Mouse (Mus musculus) hindbrain, embryonic 14.5 days (tissue): ENCODE results near the gene Kif1a. TPM values are rescaled to one million over a fixed set of nuclear protein-coding genes. Genes with fewer than 3 reads are reported as not detected.

ENCODE experiments used
- ATAC-seq: fragments of 200-750 bp; cut with Nextera tagmentation; 2 replicates; pipeline ENCODE4 v1.8.0; 2017; ENCODE audit warnings: moderate number of reproducible peaks, mild to moderate bottlenecking, moderate TSS enrichment, moderate library complexity; ENCODE audit not compliant: low FRiP score
- DNase-seq: peaks from one replicate; pipeline ENCODE4 v3.0.0-alpha.2; 2015; ENCODE audit warnings: low spot score
- H3K27ac ChIP-seq: fragments of 300-500 bp; sonication (generic); 2 replicates; pipeline ENCODE4 v1.5.1; 2014; ENCODE audit warnings: mild to moderate bottlenecking, moderate library complexity
- H3K27me3 ChIP-seq: fragments of 300-500 bp; sonication (generic); 2 replicates; pipeline ENCODE4 v1.6.1; 2014; ENCODE audit warnings: mild to moderate bottlenecking, low read length, mixed read lengths; ENCODE audit not compliant: control insufficient read depth, insufficient read depth
- H3K36me3 ChIP-seq: fragments of 300-500 bp; sonication (generic); replicated peaks from 2 replicates; pipeline ENCODE4 v1.6.1; 2014; ENCODE audit not compliant: control insufficient read depth, insufficient read depth
- H3K4me1 ChIP-seq: fragments of 300-500 bp; sonication (generic); replicated peaks from 2 replicates; pipeline ENCODE4 v1.6.1; 2014; ENCODE audit warnings: antibody characterized with exemption, low read length, mixed read lengths; ENCODE audit not compliant: control insufficient read depth, insufficient read depth
- H3K4me2 ChIP-seq: fragments of 300-500 bp; sonication (generic); replicated peaks from 2 replicates; pipeline ENCODE4 v1.6.1; 2014; ENCODE audit warnings: mild to moderate bottlenecking, moderate library complexity
- H3K4me3 ChIP-seq: fragments of 300-500 bp; sonication (generic); replicated peaks from 2 replicates; pipeline ENCODE4 v1.5.1; 2014; ENCODE audit warnings: mild to moderate bottlenecking, low read length
- H3K9ac ChIP-seq: fragments of 300-500 bp; sonication (generic); 2 replicates; pipeline ENCODE4 v1.6.1; 2014
- H3K9me3 ChIP-seq: fragments of 300-500 bp; sonication (generic); 2 replicates; pipeline ENCODE4 v1.6.1; 2016; ENCODE audit warnings: low read length; ENCODE audit not compliant: control insufficient read depth
- WGBS: fragments of 180-500 bp; shearing (Covaris S2); extraction: QIAGEN DNeasy Blood & Tissue Kit; methylation state at CpG from one replicate; pipeline ENCODE4 v1.1.7; 2014; 5-methylcytosine and 5-hydroxymethylcytosine counted together
- polyA plus RNA-seq: library from polyadenylated mRNA; unstranded; fragments of >200 nt; fragmentation: Nextera tagmentation; extraction: Ambion mirVana; gene quantifications from 2 replicates; pipeline ENCODE4 v1.2.1, GENCODE M21; 2014

Gene Kif1a
- polyA plus RNA-seq, 1 experiment from 2014 or later: 395 TPM

- Histone ChIP-seq H3K4me2 (no peak overlapping the region), H3K4me1 (no peaks in the 10 kb centered on the region), H3K36me3 (peaks cover 42% of the 10 kb centered on the region), H3K4me3 (no peak overlapping the region), H3K27me3 (no peaks in the 10 kb centered on the region), H3K9me3 (no peaks in the 10 kb centered on the region), H3K9ac (no peak overlapping the region), H3K27ac (no peak overlapping the region)
- ATAC-seq (peak; percentile 46; the same call in 1 of the 2 replicates), DNase-seq (peak; percentile 72)
These were observed 87.3 kb downstream of the Kif1a start for GRCm38 (mm10) chr1:93014460-93014859.

GRCm38 (mm10) chr1:93013367-93013766 is 88.4 kb downstream of the Kif1a start:
- H3K9ac ChIP-seq: no peak overlapping the region
- no peak overlapping the region for H3K27ac ChIP-seq
- DNase-seq (no peak), ATAC-seq (no peak)
- H3K4me3 ChIP-seq: no peak overlapping the region
- WGBS: 88% methylated on average over 4 of the region's 4 CpGs
- no peaks in the 10 kb centered on the region for H3K9me3 ChIP-seq
- no peaks in the 10 kb centered on the region for H3K4me1 ChIP-seq
- H3K36me3 ChIP-seq: peaks cover 31% of the 10 kb centered on the region
- H3K4me2 ChIP-seq: no peak overlapping the region
- no peaks in the 10 kb centered on the region for H3K27me3 ChIP-seq

GRCm38 (mm10) chr1:93012103-93012585 is 89.6 kb downstream of the Kif1a start:
- Histone ChIP-seq H3K36me3 (peaks cover 19% of the 10 kb centered on the region), H3K4me3 (no peak overlapping the region), H3K9ac (no peak overlapping the region), H3K27ac (no peak overlapping the region), H3K27me3 (no peaks in the 10 kb centered on the region), H3K9me3 (no peaks in the 10 kb centered on the region), H3K4me2 (no peak overlapping the region), H3K4me1 (no peaks in the 10 kb centered on the region)
- WGBS: 87% methylated on average over 7 of the region's 7 CpGs
- DNase-seq (no peak), ATAC-seq (no peak)

- Histone ChIP-seq H3K27ac (no peak overlapping the region), H3K4me1 (no peaks in the 10 kb centered on the region), H3K9ac (no peak overlapping the region), H3K36me3 (peaks cover 7% of the 10 kb centered on the region; the same call in 1 of the 2 replicates), H3K27me3 (no peaks in the 10 kb centered on the region), H3K4me3 (no peak overlapping the region), H3K9me3 (no peaks in the 10 kb centered on the region), H3K4me2 (no peak overlapping the region)
- ATAC-seq (no peak), DNase-seq (no peak)
- 32% methylated on average over 3 of the region's 3 CpGs for WGBS
These were observed 91.0 kb downstream of the Kif1a start for GRCm38 (mm10) chr1:93010731-93011130.

GRCm38 (mm10) chr1:93009196-93009595 is 92.6 kb downstream of the Kif1a start:
- WGBS: 74% methylated on average over 4 of the region's 4 CpGs
- H3K9ac ChIP-seq: no peak overlapping the region
- DNase-seq (no peak), ATAC-seq (no peak)
- H3K4me3 ChIP-seq: no peak overlapping the region
- H3K9me3 ChIP-seq: no peaks in the 10 kb centered on the region
- no peaks in the 10 kb centered on the region for H3K36me3 ChIP-seq
- no peaks in the 10 kb centered on the region for H3K4me1 ChIP-seq
- no peak overlapping the region for H3K4me2 ChIP-seq
- H3K27ac ChIP-seq: no peak overlapping the region
- no peaks in the 10 kb centered on the region for H3K27me3 ChIP-seq

GRCm38 (mm10) chr1:93006061-93006460 is 95.7 kb downstream of the Kif1a start, which contains the start of gene Aqp12:
Gene Aqp12 (plus strand): TSS chr1:93006334.
- Histone ChIP-seq H3K9ac (no peak within 1 kb of the TSS), H3K4me3 (no peak within 1 kb of the TSS), H3K9me3 (no peaks in the 10 kb centered on the region), H3K4me1 (no peaks in the 10 kb centered on the region), H3K27ac (no peak within 1 kb of the TSS), H3K4me2 (no peak within 1 kb of the TSS), H3K36me3 (no peaks in the 10 kb centered on the region), H3K27me3 (no peaks in the 10 kb centered on the region)
- 81% methylated on average over 7 of the region's 7 CpGs for WGBS
- DNase-seq (no peak), ATAC-seq (no peak)

GRCm38 (mm10) chr1:92992880-92993279 is 108.9 kb downstream of the Kif1a start:
- H3K36me3 ChIP-seq: no peaks in the 10 kb centered on the region
- no peaks in the 10 kb centered on the region for H3K4me1 ChIP-seq
- H3K27ac ChIP-seq: no peak overlapping the region
- 53% methylated on average over 2 of the region's 2 CpGs for WGBS
- no peaks in the 10 kb centered on the region for H3K27me3 ChIP-seq
- no peaks in the 10 kb centered on the region for H3K9me3 ChIP-seq
- no peak for ATAC-seq
- H3K4me3 ChIP-seq: no peak overlapping the region
- DNase-seq: no peak
- H3K9ac ChIP-seq: no peak overlapping the region
- no peak overlapping the region for H3K4me2 ChIP-seq

GRCm38 (mm10) chr1:92992214-92992855 is 109.4 kb downstream of the Kif1a start:
- no peaks in the 10 kb centered on the region for H3K9me3 ChIP-seq
- no peak for ATAC-seq
- 85% methylated on average over 6 of the region's 6 CpGs for WGBS
- no peak overlapping the region for H3K9ac ChIP-seq
- no peaks in the 10 kb centered on the region for H3K4me1 ChIP-seq
- H3K36me3 ChIP-seq: no peaks in the 10 kb centered on the region
- H3K27me3 ChIP-seq: no peaks in the 10 kb centered on the region
- no peak overlapping the region for H3K27ac ChIP-seq
- DNase-seq: no peak
- H3K4me2 ChIP-seq: no peak overlapping the region
- no peak overlapping the region for H3K4me3 ChIP-seq

GRCm38 (mm10) chr1:92989891-92990290 is 111.9 kb downstream of the Kif1a start:
- H3K36me3 ChIP-seq: no peaks in the 10 kb centered on the region
- H3K9ac ChIP-seq: no peak overlapping the region
- ATAC-seq: no peak
- H3K27me3 ChIP-seq: no peaks in the 10 kb centered on the region
- DNase-seq: no peak
- H3K4me2 ChIP-seq: no peak overlapping the region
- no peaks in the 10 kb centered on the region for H3K9me3 ChIP-seq
- 79% methylated on average over 4 of the region's 4 CpGs for WGBS
- no peaks in the 10 kb centered on the region for H3K4me1 ChIP-seq
- no peak overlapping the region for H3K4me3 ChIP-seq
- no peak overlapping the region for H3K27ac ChIP-seq

- H3K4me3 ChIP-seq: no peak overlapping the region
- no peak for DNase-seq
- no peaks in the 10 kb centered on the region for H3K36me3 ChIP-seq
- H3K4me2 ChIP-seq: no peak overlapping the region
- H3K4me1 ChIP-seq: no peaks in the 10 kb centered on the region
- WGBS: 90% methylated on average over 4 of the region's 4 CpGs
- no peak overlapping the region for H3K9ac ChIP-seq
- no peaks in the 10 kb centered on the region for H3K27me3 ChIP-seq
- no peaks in the 10 kb centered on the region for H3K9me3 ChIP-seq
- ATAC-seq: no peak
- H3K27ac ChIP-seq: no peak overlapping the region
These were observed 112.9 kb downstream of the Kif1a start for GRCm38 (mm10) chr1:92988894-92989293.
